Mouse (Mus musculus) midbrain, embryonic 16.5 days (tissue): ENCODE measurements around the gene Myom1. TPM values are rescaled to one million over a fixed set of nuclear protein-coding genes. Genes with fewer than 3 reads are reported as not detected.

Experiments used
- ATAC-seq: fragments of 200-750 bp; cut with Nextera tagmentation; 2 replicates; pipeline ENCODE4 v1.8.0; 2017; ENCODE audit warnings: moderate TSS enrichment
- H3K27ac ChIP-seq: fragments of 300-500 bp; sonication (generic); 2 replicates; pipeline ENCODE4 v1.5.1; 2014; ENCODE audit warnings: mild to moderate bottlenecking, low read length, mixed read lengths
- H3K27me3 ChIP-seq: fragments of 300-500 bp; sonication (generic); 2 replicates; pipeline ENCODE4 v1.6.1; 2014; ENCODE audit warnings: low read depth, low read length, mixed read lengths; ENCODE audit not compliant: control insufficient read depth, insufficient read depth
- H3K36me3 ChIP-seq: fragments of 300-500 bp; sonication (generic); 2 replicates; pipeline ENCODE4 v1.6.1; 2014; ENCODE audit warnings: mild to moderate bottlenecking, low read length, moderate library complexity, mixed read lengths; ENCODE audit not compliant: control insufficient read depth, insufficient read depth
- H3K4me1 ChIP-seq: fragments of 300-500 bp; sonication (generic); 2 replicates; pipeline ENCODE4 v1.6.1; 2014; ENCODE audit warnings: mild to moderate bottlenecking, low read length, mixed read lengths; ENCODE audit not compliant: control insufficient read depth, insufficient read depth
- H3K4me2 ChIP-seq: fragments of 300-500 bp; sonication (generic); 2 replicates; pipeline ENCODE4 v1.6.1; 2014; ENCODE audit warnings: mild to moderate bottlenecking, low read length, mixed read lengths
- H3K4me3 ChIP-seq: fragments of 300-500 bp; sonication (generic); 2 replicates; pipeline ENCODE4 v1.5.1; 2014; ENCODE audit warnings: low read depth, mild to moderate bottlenecking, low read length, moderate library complexity, mixed read lengths
- H3K9ac ChIP-seq: fragments of 300-500 bp; sonication (generic); 2 replicates; pipeline ENCODE4 v1.6.1; 2014; ENCODE audit warnings: low read depth, low read length, mixed read lengths
- H3K9me3 ChIP-seq: fragments of 300-500 bp; sonication (generic); replicated peaks from 2 replicates; pipeline ENCODE4 v1.6.1; 2014; ENCODE audit warnings: mild to moderate bottlenecking, low read length, mixed read lengths; ENCODE audit not compliant: control insufficient read depth, poor library complexity, severe bottlenecking
- WGBS: fragments of 180-500 bp; shearing (Covaris S2); extraction: QIAGEN DNeasy Blood & Tissue Kit; methylation state at CpG from one replicate; pipeline ENCODE4 v1.1.7; 2014; 5-methylcytosine and 5-hydroxymethylcytosine counted together
- polyA plus RNA-seq: library from polyadenylated mRNA; unstranded; fragments of >200 nt; fragmentation: Nextera tagmentation; extraction: Ambion mirVana; gene quantifications from 2 replicates; pipeline ENCODE4 v1.2.1, GENCODE M21; 2015

Gene Myom1
- polyA plus RNA-seq, 1 experiment from 2014 or later, result 1.4 TPM

- no peak overlapping the region for H3K9ac ChIP-seq
- no peak for ATAC-seq
- H3K27me3 ChIP-seq, result no peaks in the 10 kb centered on the region
- peaks cover 4% of the 10 kb centered on the region; the same call in 1 of the 2 replicates for H3K4me1 ChIP-seq
- WGBS, result 87% methylated on average over 16 of the region's 16 CpGs
- H3K4me3 ChIP-seq, result no peak overlapping the region
- H3K4me2 ChIP-seq, result no peak overlapping the region
- H3K36me3 ChIP-seq, result no peaks in the 10 kb centered on the region
- no peaks in the 10 kb centered on the region for H3K9me3 ChIP-seq
- H3K27ac ChIP-seq, result no peak overlapping the region
These were observed 134.2 kb downstream of the Myom1 start for GRCm38 (mm10) chr17:71136384-71137333.

DNA sequence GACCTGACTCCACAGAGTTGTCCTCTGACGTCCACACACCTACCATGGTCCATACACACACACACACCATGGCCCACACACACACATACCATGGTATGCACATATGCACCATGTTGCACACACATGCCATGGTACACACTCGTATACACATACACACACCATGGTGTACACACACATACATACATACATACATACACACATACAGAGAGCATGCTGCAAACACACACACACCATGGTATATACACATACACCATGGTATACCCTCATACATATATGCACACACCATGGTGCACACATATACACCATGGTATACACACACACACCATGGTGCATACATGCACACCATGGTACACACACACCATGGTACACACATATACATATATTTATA is 134.9 kb downstream of the Myom1 start:
- H3K27ac ChIP-seq, result no peak overlapping the region
- H3K9me3 ChIP-seq, result no peaks in the 10 kb centered on the region
- peaks cover 4% of the 10 kb centered on the region; the same call in 1 of the 2 replicates for H3K4me1 ChIP-seq
- ATAC-seq, result no peak
- H3K9ac ChIP-seq, result no peak overlapping the region
- no peak overlapping the region for H3K4me3 ChIP-seq
- no peak overlapping the region for H3K4me2 ChIP-seq
- H3K36me3 ChIP-seq, result no peaks in the 10 kb centered on the region
- WGBS, result 88% methylated on average over 2 of the region's 2 CpGs
- no peaks in the 10 kb centered on the region for H3K27me3 ChIP-seq

GRCm38 (mm10) chr17:71142068-71142467 is 139.6 kb downstream of the Myom1 start:
- H3K4me2 ChIP-seq, result no peak overlapping the region
- 83% methylated on average over 4 of the region's 4 CpGs for WGBS
- no peaks in the 10 kb centered on the region for H3K27me3 ChIP-seq

GRCm38 (mm10) chr17:71143155-71143554 is 140.7 kb downstream of the Myom1 start:
- no peaks in the 10 kb centered on the region for H3K27me3 ChIP-seq
- no peak for ATAC-seq
- 83% methylated on average over 4 of the region's 4 CpGs for WGBS
- no peak overlapping the region for H3K27ac ChIP-seq
- no peaks in the 10 kb centered on the region for H3K9me3 ChIP-seq
- no peak overlapping the region for H3K4me2 ChIP-seq
- H3K36me3 ChIP-seq, result no peaks in the 10 kb centered on the region
- peaks cover 4% of the 10 kb centered on the region; the same call in 1 of the 2 replicates for H3K4me1 ChIP-seq
- H3K9ac ChIP-seq, result no peak overlapping the region
- H3K4me3 ChIP-seq, result no peak overlapping the region

More at GRCm38 (mm10) chr17:71142068-71142467, 139.6 kb downstream of the Myom1 start:
- H3K36me3 ChIP-seq, result no peaks in the 10 kb centered on the region
- ATAC-seq, result no peak
- H3K27ac ChIP-seq, result no peak overlapping the region
- no peaks in the 10 kb centered on the region for H3K9me3 ChIP-seq
- no peak overlapping the region for H3K9ac ChIP-seq
- H3K4me1 ChIP-seq, result peaks cover 4% of the 10 kb centered on the region; the same call in 1 of the 2 replicates
- no peak overlapping the region for H3K4me3 ChIP-seq

DNA sequence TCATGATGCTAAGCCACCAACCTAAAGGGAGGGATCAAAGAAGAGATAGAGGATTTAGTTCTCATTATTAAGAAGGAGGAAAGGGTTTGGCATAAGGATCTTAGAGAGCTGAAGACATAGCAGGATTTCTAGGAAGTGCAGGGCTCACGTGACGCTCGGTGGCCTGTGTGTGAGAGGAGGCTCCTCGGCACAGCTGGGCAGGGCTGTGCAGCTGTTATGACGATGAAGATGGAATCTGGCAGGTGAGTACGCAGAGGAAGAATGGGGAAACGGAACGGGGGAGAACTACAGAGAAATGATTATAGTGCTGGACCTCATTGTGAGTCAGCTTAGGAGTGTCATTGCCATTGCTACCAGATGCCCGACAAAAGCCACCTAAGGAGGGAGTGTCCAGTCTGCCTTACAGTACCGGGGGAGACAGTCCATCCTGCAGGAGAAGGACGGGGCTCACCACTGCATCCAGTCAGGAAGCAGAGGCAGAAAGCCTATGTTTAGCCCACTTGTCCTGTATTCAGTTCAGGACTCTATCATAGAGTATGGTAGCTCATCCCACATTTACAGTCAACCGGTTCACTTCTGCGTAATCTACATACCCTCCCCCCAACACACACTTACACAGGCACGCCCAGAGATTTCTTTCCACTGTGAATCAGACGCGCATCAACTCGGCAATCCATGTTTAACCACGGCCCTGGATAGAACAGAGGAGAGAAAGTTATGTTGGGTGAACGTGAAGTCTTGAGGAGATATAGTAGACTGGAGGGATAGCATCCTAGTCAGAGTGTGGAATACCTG is 142.1 kb downstream of the Myom1 start:
- Histone ChIP-seq H3K36me3 (no peaks in the 10 kb centered on the region), H3K27ac (no peak overlapping the region), H3K4me3 (no peak overlapping the region), H3K4me1 (no peaks in the 10 kb centered on the region), H3K27me3 (no peaks in the 10 kb centered on the region), H3K9ac (no peak overlapping the region), H3K4me2 (no peak overlapping the region), H3K9me3 (peaks cover 4% of the 10 kb centered on the region)
- 88% methylated on average over 19 of the region's 19 CpGs for WGBS
- ATAC-seq, result no peak

DNA sequence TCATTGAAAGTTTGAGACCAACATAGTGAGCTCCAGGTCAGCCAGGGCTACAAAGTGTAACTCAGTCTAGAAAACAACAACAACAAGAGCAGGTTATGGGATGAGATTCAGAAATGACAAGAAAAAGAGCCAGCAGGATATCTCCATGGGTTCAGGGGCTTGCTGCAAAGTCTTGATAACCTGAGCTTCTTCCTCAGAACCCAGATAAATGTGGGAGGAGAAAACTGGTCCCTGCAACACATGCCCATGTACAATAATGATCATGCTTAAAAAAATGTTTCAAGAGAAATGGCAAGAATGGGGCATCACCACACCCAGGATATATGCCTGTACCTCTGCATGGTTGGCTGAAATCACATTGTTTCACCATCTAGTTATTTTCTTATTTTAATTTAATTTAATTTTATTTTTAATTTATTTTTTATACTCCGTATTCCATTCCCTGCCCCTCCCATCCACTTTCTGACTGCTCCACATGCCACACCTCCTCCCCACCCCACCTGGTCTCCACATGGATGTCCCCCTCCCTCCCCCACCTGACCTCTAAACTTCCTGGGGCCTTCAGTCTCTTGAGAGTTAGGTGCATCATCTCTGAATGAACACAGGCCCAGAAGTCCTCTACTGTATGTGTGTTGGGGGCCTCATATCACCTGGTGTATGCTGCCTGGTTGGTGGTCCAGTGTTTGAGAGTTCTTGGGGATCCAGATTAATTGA is 143.0 kb downstream of the Myom1 start:
- Histone ChIP-seq H3K27ac (no peak overlapping the region), H3K9ac (no peak overlapping the region), H3K4me3 (no peak overlapping the region), H3K4me2 (no peak overlapping the region), H3K27me3 (no peaks in the 10 kb centered on the region), H3K4me1 (no peaks in the 10 kb centered on the region), H3K9me3 (peaks cover 4% of the 10 kb centered on the region), H3K36me3 (no peaks in the 10 kb centered on the region)
- no peak for ATAC-seq
- WGBS, result 96% methylated on average over 1 of the region's 1 CpGs

- Histone ChIP-seq H3K27ac (no peak overlapping the region), H3K9ac (no peak overlapping the region), H3K4me1 (no peaks in the 10 kb centered on the region), H3K4me2 (no peak overlapping the region), H3K4me3 (no peak overlapping the region), H3K36me3 (no peaks in the 10 kb centered on the region), H3K9me3 (peaks cover 4% of the 10 kb centered on the region), H3K27me3 (no peaks in the 10 kb centered on the region)
- ATAC-seq, result no peak
- 74% methylated on average over 4 of the region's 4 CpGs for WGBS
These were observed 150.9 kb downstream of the Myom1 start for GRCm38 (mm10) chr17:71153356-71153755.

- H3K27ac ChIP-seq, result no peak overlapping the region
- 43% methylated on average over 1 of the region's 1 CpGs for WGBS
- H3K4me3 ChIP-seq, result no peak overlapping the region
- H3K9ac ChIP-seq, result no peak overlapping the region
- H3K36me3 ChIP-seq, result no peaks in the 10 kb centered on the region
- no peaks in the 10 kb centered on the region for H3K27me3 ChIP-seq
- no peak for ATAC-seq
- H3K4me1 ChIP-seq, result peaks cover 4% of the 10 kb centered on the region; the same call in 1 of the 2 replicates
- no peak overlapping the region for H3K4me2 ChIP-seq
- H3K9me3 ChIP-seq, result no peaks in the 10 kb centered on the region
These were observed 152.8 kb downstream of the Myom1 start for GRCm38 (mm10) chr17:71155271-71155670.
